Mouse (Mus musculus) spleen, adult 2 months (tissue): Measurements from ENCODE around the gene Oaz1.

Experiments
- CTCF ChIP-seq: fragments of 200-500 bp; IDR thresholded peaks from 2 replicates; pipeline ENCODE4 v1.5.1; 2011; ENCODE audit warnings: mild to moderate bottlenecking, inconsistent platforms; ENCODE audit not compliant: insufficient read depth, insufficient read length, insufficient replicate concordance; ENCODE audit errors: extremely low read depth
- POLR2A ChIP-seq: fragments of 200-500 bp; IDR thresholded peaks from 2 replicates; pipeline ENCODE4 v1.6.1; 2011; ENCODE audit warnings: low read depth, low read length, inconsistent platforms

GRCm38 (mm10) chr10:80808985-80809632 is 17.3 kb upstream of the Oaz1 start:
- TF ChIP-seq CTCF (no peak), POLR2A (no peak)
